Mouse (Mus musculus) MEL (cell line): Measurements from ENCODE around the gene Baiap2.

ENCODE experiments used
- CTCF ChIP-seq, 3 experiments: IDR thresholded peaks in 2 of 3; conservative IDR thresholded peaks in 1 of 3; 2 replicates each; pipeline ENCODE4 v1.5.1; 2011 to 2012; ENCODE audit warnings: low read length in 3 of 3, low read depth in 2 of 3, mild to moderate bottlenecking in 2 of 3, improper control_type of control experiment in 1 of 3, inconsistent platforms in 1 of 3, mixed read lengths in 1 of 3, moderate library complexity in 1 of 3; ENCODE audit not compliant: control insufficient read depth in 1 of 3, insufficient read depth in 1 of 3, poor library complexity in 1 of 3, severe bottlenecking in 1 of 3
- E2F4 ChIP-seq: IDR thresholded peaks from 2 replicates; pipeline ENCODE4 v1.6.1; 2011; ENCODE audit warnings: low read depth, low read length, improper control_type of control experiment, borderline replicate concordance
- EP300 ChIP-seq, 2 experiments: IDR thresholded peaks; 2 replicates each; pipeline ENCODE4 v1.6.1; 2011; ENCODE audit warnings: improper control_type of control experiment in 2 of 2, low read length in 2 of 2, low read depth in 1 of 2, mild to moderate bottlenecking in 1 of 2
- MAFK ChIP-seq: IDR thresholded peaks from 2 replicates; pipeline ENCODE4 v1.6.1; 2011; ENCODE audit warnings: low read depth, mild to moderate bottlenecking, low read length, improper control_type of control experiment, borderline replicate concordance
- MAX ChIP-seq: IDR thresholded peaks from 2 replicates; pipeline ENCODE4 v1.6.1; 2011; ENCODE audit warnings: low read length, improper control_type of control experiment
- POLR2A ChIP-seq, 2 experiments: IDR thresholded peaks; 2 replicates each; pipeline ENCODE4 v1.6.1; 2011 to 2012; ENCODE audit warnings: low read length in 2 of 2, mild to moderate bottlenecking in 2 of 2, control low read depth in 1 of 2, improper control_type of control experiment in 1 of 2, low read depth in 1 of 2, moderate library complexity in 1 of 2; ENCODE audit not compliant: control insufficient read depth in 1 of 2, insufficient read depth in 1 of 2, poor library complexity in 1 of 2
- POLR2AphosphoS5 ChIP-seq: IDR thresholded peaks from 2 replicates; pipeline ENCODE4 v1.6.1; 2012; ENCODE audit warnings: low read depth, borderline replicate concordance, mild to moderate bottlenecking, inconsistent platforms, low read length, moderate library complexity, mixed read lengths
- RAD21 ChIP-seq: IDR thresholded peaks from 2 replicates; pipeline ENCODE4 v1.6.1; 2011; ENCODE audit warnings: mild to moderate bottlenecking, low read depth, low read length, improper control_type of control experiment
- SMC3 ChIP-seq: IDR thresholded peaks from 2 replicates; pipeline ENCODE4 v1.6.1; 2011; ENCODE audit warnings: low read depth, low read length, improper control_type of control experiment
- TAL1 ChIP-seq: IDR thresholded peaks from 2 replicates; pipeline ENCODE4 v1.6.1; 2012; ENCODE audit warnings: mild to moderate bottlenecking, inconsistent platforms, low read length, moderate library complexity, mixed read lengths
- TBP ChIP-seq: IDR thresholded peaks from 2 replicates; pipeline ENCODE4 v1.8.0; 2011; ENCODE audit warnings: low read depth, low read length, improper control_type of control experiment
- UBTF ChIP-seq: IDR thresholded peaks from 2 replicates; pipeline ENCODE4 v1.6.1; 2012; ENCODE audit warnings: low read depth, mild to moderate bottlenecking, inconsistent platforms, low read length, improper control_type of control experiment, moderate library complexity, borderline replicate concordance; ENCODE audit not compliant: insufficient read depth

- TF ChIP-seq MAX (no peak), CTCF (IDR thresholded peaks at IDR 0.05 in 2 of 3, conservative IDR thresholded peaks at IDR 0.05 in 1 of 3; ENCODE audit: control insufficient read depth in 1 of 3, insufficient read depth in 1 of 3, low read depth in 2 of 3, low read length in 3 of 3, poor library complexity in 1 of 3, severe bottlenecking in 1 of 3) (no peak), TAL1 (no peak), RAD21 (no peak), EP300 (IDR thresholded peaks at IDR 0.05; ENCODE audit: low read depth in 1 of 2, low read length in 2 of 2) (no peak), POLR2AphosphoS5 (no peak), E2F4 (no peak), MAFK (no peak), POLR2A (IDR thresholded peaks at IDR 0.05; ENCODE audit: control insufficient read depth in 1 of 2, insufficient read depth in 1 of 2, low read depth in 1 of 2, low read length in 2 of 2, poor library complexity in 1 of 2) (no peak), UBTF (no peak), SMC3 (no peak), TBP (no peak)
These were observed 39.7 kb downstream of the Baiap2 start for GRCm38 (mm10) chr11:119982236-119982635.
